21 mouse cellular contexts compared by ENCODE assay signal in genomic region chr16:45889636-45890035, GRCm38 (mm10).
A peak's percentile ranks its signal among the peaks of the same experiment; 100 is the strongest.
DNase-seq lines count a peak whose midpoint lies in the region; ATAC-seq and TF ChIP-seq lines count a peak whose summit lies in the region.
"Had no signal": no experiment of that assay in that cellular context is flagged by ENCODE, and none has a peak within 500 bp of the region (broad histone marks: within the 10 kb centered on the region; RNA-seq: fewer than 3 reads in every experiment).

No protein-coding gene starts in this region.

- no peak overlapping the region for H3K4me3 ChIP-seq in kidney, adult 2 months (ENCODE audit: insufficient read depth, low read depth, low read length)
- H3K4me3 ChIP-seq in kidney, embryonic 14.5 days (ENCODE audit: low read length), result no peak overlapping the region
- H3K4me3 ChIP-seq in midbrain, embryonic 11.5 days (ENCODE audit: low read depth, low read length), result no peak overlapping the region
- H3K4me3 ChIP-seq in midbrain, postnatal 0 days (ENCODE audit: low read depth, low read length), result no peak overlapping the region
- H3K4me3 ChIP-seq in lung, postnatal 0 days (ENCODE audit: low read depth, low read length), result no peak overlapping the region
- H3K4me3 ChIP-seq in liver, embryonic 11.5 days (ENCODE audit: low read depth, low read length), result no peak overlapping the region
- H3K4me3 ChIP-seq: forebrain, embryonic 10.5 days; hindbrain, embryonic 12.5 days; layer of hippocampus, adult 2 months; limb, embryonic 10.5 days; midbrain, embryonic 12.5 days had no signal

- TF ChIP-seq EP300 in lung, postnatal 0 days (IDR thresholded peaks at IDR 0.05), result peak; percentile 77

- no peaks in the 10 kb centered on the region for H3K9me3 ChIP-seq in kidney, embryonic 14.5 days (ENCODE audit: control insufficient read depth, low read length)
- H3K9me3 ChIP-seq in midbrain, embryonic 11.5 days (ENCODE audit: control insufficient read depth, low read length), result no peaks in the 10 kb centered on the region
- no peaks in the 10 kb centered on the region for H3K9me3 ChIP-seq in midbrain, postnatal 0 days (ENCODE audit: low read length)
- no peaks in the 10 kb centered on the region for H3K9me3 ChIP-seq in lung, postnatal 0 days (ENCODE audit: low read length)
- no peaks in the 10 kb centered on the region for H3K9me3 ChIP-seq in liver, embryonic 11.5 days (ENCODE audit: control insufficient read depth, low read length)
- H3K9me3 ChIP-seq: forebrain, embryonic 10.5 days; hindbrain, embryonic 12.5 days; limb, embryonic 10.5 days; midbrain, embryonic 12.5 days had no signal

- TF ChIP-seq CTCF in kidney, adult 2 months (conservative IDR thresholded peaks at IDR 0.05; ENCODE audit: insufficient read depth, insufficient read length, low read depth, low read length), result no peak
- no peak for TF ChIP-seq CTCF in midbrain, postnatal 0 days (IDR thresholded peaks at IDR 0.05)
- no peak for TF ChIP-seq CTCF in lung, postnatal 0 days (IDR thresholded peaks at IDR 0.05)

- no peak for TF ChIP-seq POLR2A in kidney, adult 2 months (IDR thresholded peaks at IDR 0.05; ENCODE audit: low read depth, low read length)

- ATAC-seq in kidney, embryonic 14.5 days (ENCODE audit: low FRiP score, low TSS enrichment), result no peak
- no peak for ATAC-seq in midbrain, embryonic 11.5 days (ENCODE audit: low FRiP score)
- no peak for ATAC-seq in midbrain, postnatal 0 days (ENCODE audit: low FRiP score)
- ATAC-seq in lung, postnatal 0 days, result peak; percentile 42; the same call in 1 of the 2 replicates
- no peak for ATAC-seq in liver, embryonic 11.5 days (replicated peaks; ENCODE audit: low FRiP score)
- ATAC-seq: CD4-positive, CD25-positive, alpha-beta regulatory T cell, adult 4 months; intestine, postnatal 0 days; Patski had no signal

- peak; percentile 47 for DNase-seq in kidney, adult 2 months
- peak; percentile 61 for DNase-seq in midbrain, embryonic 11.5 days (ENCODE audit: low spot score, missing footprints)
- DNase-seq in midbrain, postnatal 0 days (ENCODE audit: low spot score), result no peak
- peak; percentile 50 for DNase-seq in lung, postnatal 0 days (ENCODE audit: low spot score)
- no peak for DNase-seq in liver, embryonic 11.5 days (ENCODE audit: low spot score)
- DNase-seq in cerebellum, adult 8-10 months, result no peak
- DNase-seq: adrenal gland, adult 2 months; cerebellum, adult 18-20 months; cerebellum, postnatal 25 days; liver; thymus, adult 18-20 months; thymus, postnatal 36 days had no signal

- WGBS in kidney, adult 2 months, result 37% methylated on average over 4 of the region's 4 CpGs
- WGBS in kidney, embryonic 14.5 days, result 29% methylated on average over 4 of the region's 4 CpGs
- WGBS in midbrain, embryonic 11.5 days, result 84% methylated on average over 4 of the region's 4 CpGs
- WGBS in midbrain, postnatal 0 days, result 79% methylated on average over 4 of the region's 4 CpGs
- 13% methylated on average over 4 of the region's 4 CpGs for WGBS in lung, postnatal 0 days
- WGBS in liver, embryonic 11.5 days, result 57% methylated on average over 4 of the region's 4 CpGs

- H3K27me3 ChIP-seq in kidney, adult 2 months (replicated peaks; ENCODE audit: control insufficient read depth, insufficient read depth, low read length), result no peaks in the 10 kb centered on the region
- H3K27me3 ChIP-seq in kidney, embryonic 14.5 days (ENCODE audit: control insufficient read depth, insufficient read depth, low read length), result no peaks in the 10 kb centered on the region
- H3K27me3 ChIP-seq in midbrain, embryonic 11.5 days (ENCODE audit: control insufficient read depth, insufficient read depth, low read length), result no peaks in the 10 kb centered on the region
- H3K27me3 ChIP-seq in midbrain, postnatal 0 days (ENCODE audit: insufficient read depth, low read length), result no peaks in the 10 kb centered on the region
- no peaks in the 10 kb centered on the region for H3K27me3 ChIP-seq in lung, postnatal 0 days (replicated peaks; ENCODE audit: insufficient read depth, low read length)
- H3K27me3 ChIP-seq in liver, embryonic 11.5 days (replicated peaks; ENCODE audit: control insufficient read depth, insufficient read depth, low read length), result no peaks in the 10 kb centered on the region
- H3K27me3 ChIP-seq: hindbrain, embryonic 12.5 days; midbrain, embryonic 12.5 days; Patski had no signal

- H3K4me2 ChIP-seq in kidney, embryonic 14.5 days (replicated peaks; ENCODE audit: low read depth, low read length), result no peak overlapping the region
- no peak overlapping the region for H3K4me2 ChIP-seq in midbrain, embryonic 11.5 days
- no peak overlapping the region for H3K4me2 ChIP-seq in midbrain, postnatal 0 days (ENCODE audit: low read depth, low read length, poor library complexity, severe bottlenecking)
- no peak overlapping the region for H3K4me2 ChIP-seq in lung, postnatal 0 days (replicated peaks; ENCODE audit: low read depth, low read length)
- no peak overlapping the region for H3K4me2 ChIP-seq in liver, embryonic 11.5 days
- H3K4me2 ChIP-seq: hindbrain, embryonic 12.5 days; midbrain, embryonic 12.5 days had no signal

- H3K4me1 ChIP-seq in kidney, adult 2 months (ENCODE audit: control insufficient read depth, insufficient read depth, low read length), result peaks cover 65% of the 10 kb centered on the region
- H3K4me1 ChIP-seq in kidney, embryonic 14.5 days (ENCODE audit: control insufficient read depth, insufficient read depth, low read length), result peaks cover 15% of the 10 kb centered on the region; the same call in 1 of the 2 replicates
- no peaks in the 10 kb centered on the region for H3K4me1 ChIP-seq in midbrain, embryonic 11.5 days (ENCODE audit: control insufficient read depth, insufficient read depth, low read length)
- no peaks in the 10 kb centered on the region for H3K4me1 ChIP-seq in midbrain, postnatal 0 days (ENCODE audit: insufficient read depth, low read length)
- peaks cover 8% of the 10 kb centered on the region; the same call in 1 of the 2 replicates for H3K4me1 ChIP-seq in lung, postnatal 0 days (ENCODE audit: insufficient read depth, low read depth, low read length)
- peaks cover 3% of the 10 kb centered on the region for H3K4me1 ChIP-seq in liver, embryonic 11.5 days (replicated peaks; ENCODE audit: control insufficient read depth, insufficient read depth, low read length)
- H3K4me1 ChIP-seq: hindbrain, embryonic 12.5 days had no signal

- no peaks in the 10 kb centered on the region; the same call in 1 of the 2 replicates for H3K36me3 ChIP-seq in kidney, adult 2 months (ENCODE audit: control insufficient read depth, insufficient read depth, low read length)
- no peaks in the 10 kb centered on the region for H3K36me3 ChIP-seq in kidney, embryonic 14.5 days (ENCODE audit: control insufficient read depth, insufficient read depth, low read length)
- H3K36me3 ChIP-seq in midbrain, embryonic 11.5 days (ENCODE audit: control insufficient read depth, insufficient read depth, low read length), result no peaks in the 10 kb centered on the region
- no peaks in the 10 kb centered on the region for H3K36me3 ChIP-seq in midbrain, postnatal 0 days (ENCODE audit: insufficient read depth, low read length)
- H3K36me3 ChIP-seq in lung, postnatal 0 days (ENCODE audit: insufficient read depth, low read length), result no peaks in the 10 kb centered on the region
- H3K36me3 ChIP-seq in liver, embryonic 11.5 days (ENCODE audit: control insufficient read depth, insufficient read depth, low read length), result no peaks in the 10 kb centered on the region
- H3K36me3 ChIP-seq: forebrain, embryonic 10.5 days; hindbrain, embryonic 12.5 days; limb, embryonic 10.5 days; midbrain, embryonic 12.5 days had no signal

- H3K9ac ChIP-seq in kidney, embryonic 14.5 days (ENCODE audit: low read depth, low read length), result no peak overlapping the region
- no peak overlapping the region for H3K9ac ChIP-seq in midbrain, embryonic 11.5 days (ENCODE audit: low read length)
- no peak overlapping the region for H3K9ac ChIP-seq in midbrain, postnatal 0 days (replicated peaks; ENCODE audit: low read length, poor library complexity, severe bottlenecking)
- H3K9ac ChIP-seq in lung, postnatal 0 days (replicated peaks; ENCODE audit: low read depth), result no peak overlapping the region
- H3K9ac ChIP-seq in liver, embryonic 11.5 days (ENCODE audit: low read depth, low read length), result no peak overlapping the region
- H3K9ac ChIP-seq: hindbrain, embryonic 12.5 days; midbrain, embryonic 12.5 days had no signal

- H3K27ac ChIP-seq in kidney, adult 2 months (ENCODE audit: insufficient read depth, low read depth, low read length), result peak overlapping the region; percentile 47; the same call in 1 of the 2 replicates
- H3K27ac ChIP-seq in kidney, embryonic 14.5 days (ENCODE audit: low read depth, low read length), result no peak overlapping the region
- no peak overlapping the region for H3K27ac ChIP-seq in midbrain, embryonic 11.5 days (ENCODE audit: low read depth, low read length)
- H3K27ac ChIP-seq in midbrain, postnatal 0 days (ENCODE audit: low read depth, low read length), result no peak overlapping the region
- no peak overlapping the region for H3K27ac ChIP-seq in lung, postnatal 0 days (ENCODE audit: low read length)
- no peak overlapping the region for H3K27ac ChIP-seq in liver, embryonic 11.5 days (ENCODE audit: low read depth, low read length)
- H3K27ac ChIP-seq: forebrain, embryonic 10.5 days; hindbrain, embryonic 12.5 days; layer of hippocampus, adult 2 months; limb, embryonic 10.5 days; midbrain, embryonic 12.5 days had no signal

Comparison
In these comparisons a context has a peak if more than half of its experiments do, and no peak if none do; other contexts are left out.
1. DNase-seq: peak in kidney, adult 2 months (single experiment), midbrain, embryonic 11.5 days (single experiment) and lung, postnatal 0 days (single experiment); none in midbrain, postnatal 0 days (single experiment), liver, embryonic 11.5 days (single experiment) and cerebellum, adult 8-10 months (single experiment).